Mouse (Mus musculus) frontal cortex, adult (tissue): Measurements from ENCODE around the gene Bex6.
"Not testable (repeated sequence)": the region's sequence is repeated elsewhere in the genome, so short reads cannot be mapped to it uniquely, and the experiment has no call there.

Source experiments
- ATAC-seq: cut with Nextera tagmentation; 2 replicates; pipeline ENCODE4 v1.9.2; 2017; ENCODE audit warnings: mild to moderate bottlenecking, moderate library complexity, mixed read lengths; ENCODE audit not compliant: low TSS enrichment

Bex6 gene

GRCm38 (mm10) chr16:32173401-32173800 lies 6.2 kb upstream of the Bex6 start:
- ATAC-seq: no peak

DNA sequence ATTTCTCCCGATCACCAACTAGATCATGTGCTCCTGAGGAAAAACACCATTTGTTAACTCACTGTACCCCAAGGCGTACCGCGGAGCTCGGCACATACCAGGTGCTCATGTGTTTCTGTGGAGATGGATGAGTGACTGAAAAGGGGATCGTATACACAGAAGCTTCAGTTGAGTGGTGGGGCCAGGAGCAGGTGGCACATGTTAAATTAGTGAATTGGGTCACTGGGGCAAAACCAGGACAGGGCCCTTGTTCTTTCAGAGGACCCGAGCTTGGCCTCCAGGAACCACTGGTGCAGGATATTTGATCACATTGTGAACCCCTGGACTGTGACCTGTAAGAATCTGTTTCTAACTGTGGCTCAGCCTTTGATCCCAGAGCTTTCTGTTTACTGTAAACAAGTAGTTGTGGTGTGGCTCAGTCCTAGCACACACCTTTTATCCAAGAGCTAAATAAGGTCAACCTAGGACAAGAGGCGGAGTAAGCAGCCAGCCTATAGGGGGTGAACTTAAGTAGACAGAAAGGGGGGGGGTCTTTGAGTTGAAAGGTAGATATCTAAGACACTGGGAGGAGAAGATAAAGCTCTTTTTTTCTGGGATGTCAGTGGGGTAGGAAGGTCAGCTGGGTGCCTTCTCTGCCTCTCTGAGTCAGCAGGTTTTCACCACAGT lies 5.2 kb upstream of the Bex6 start:
- no peak for ATAC-seq

- ATAC-seq: no peak
These were observed 4.6 kb upstream of the Bex6 start for GRCm38 (mm10) chr16:32175029-32175428.

DNA sequence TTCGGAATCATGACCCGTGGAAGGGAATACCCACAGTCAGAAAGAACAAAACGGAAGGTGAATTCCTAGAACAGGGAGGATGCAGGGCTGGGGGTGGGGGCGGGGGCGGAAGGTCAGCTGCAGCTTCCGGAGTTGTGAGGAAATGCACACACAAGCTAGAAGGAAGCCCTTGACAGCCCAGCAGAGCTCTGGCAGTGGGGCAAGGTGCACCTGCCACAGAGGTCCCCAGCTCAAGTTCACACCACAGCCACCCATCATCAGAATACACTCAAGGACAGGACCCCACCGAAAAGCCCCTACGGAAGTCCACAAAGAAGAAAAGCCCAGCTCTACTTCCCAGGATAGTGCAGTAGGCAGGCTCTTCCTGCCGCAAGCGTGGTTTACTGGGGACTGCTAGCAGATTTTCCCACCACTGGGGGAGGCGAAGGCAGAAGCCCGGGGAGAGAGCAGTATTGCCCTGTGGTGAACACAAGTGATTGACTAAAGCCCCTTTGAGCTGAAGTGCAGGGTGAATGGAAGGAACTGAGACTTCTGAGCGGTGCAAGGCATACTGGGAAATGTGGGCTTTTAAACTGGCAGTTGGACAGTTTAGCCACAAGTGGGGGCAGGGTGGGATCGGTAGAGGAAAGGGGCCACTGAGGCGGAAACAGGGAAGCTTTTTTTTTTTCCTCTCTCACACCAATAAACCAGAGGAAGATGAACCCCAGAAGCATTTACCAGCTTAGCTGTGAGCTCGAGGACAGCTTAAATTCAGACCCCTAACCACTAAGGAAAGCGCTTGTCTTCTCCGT lies 2.5 kb upstream of the Bex6 start:
- no peak for ATAC-seq

DNA sequence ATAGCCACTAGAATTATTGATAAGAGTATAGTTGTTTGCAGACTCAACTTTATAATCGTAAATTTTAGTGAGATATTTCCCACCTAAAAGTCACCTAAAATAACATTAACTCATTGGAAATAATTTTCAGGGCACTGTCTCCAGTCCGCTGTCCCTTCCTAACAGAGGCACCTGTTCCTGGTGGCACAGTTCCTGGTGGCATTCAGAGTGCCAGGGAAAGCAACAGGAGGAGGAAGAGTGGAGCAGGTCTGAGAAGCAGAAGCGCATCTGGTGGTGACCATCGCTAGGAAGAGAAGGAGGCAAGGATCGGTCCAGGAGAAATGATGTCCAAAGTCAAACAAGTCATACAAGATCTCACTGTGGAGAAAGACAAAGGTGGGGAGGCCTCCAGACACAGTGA lies 6.4 kb downstream of the Bex6 start:
- no peak for ATAC-seq

- ATAC-seq: peak; percentile 57; the same call in 1 of the 2 replicates
These were observed 9.5 kb downstream of the Bex6 start for GRCm38 (mm10) chr16:32189109-32189508.

GRCm38 (mm10) chr16:32190011-32190441 lies 10.4 kb downstream of the Bex6 start:
- ATAC-seq: no peak

GRCm38 (mm10) chr16:32200256-32201003 lies 20.8 kb downstream of the Bex6 start:
- no peak for ATAC-seq

DNA sequence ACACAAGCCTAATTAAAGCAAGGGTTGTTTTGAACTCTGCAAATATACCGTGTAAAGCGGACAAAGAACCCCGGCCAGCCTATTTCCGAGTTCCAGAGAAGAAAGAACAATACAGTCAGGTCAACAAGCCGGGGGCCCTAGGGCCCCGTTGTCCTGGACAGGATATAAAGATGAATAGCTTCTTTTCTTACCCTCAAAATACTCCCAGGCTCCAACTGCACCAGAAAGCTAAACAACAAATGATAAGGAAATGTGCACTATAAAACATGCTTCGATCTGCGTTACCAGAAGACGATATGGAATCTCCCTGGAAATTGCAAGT lies 21.3 kb downstream of the Bex6 start:
- no peak for ATAC-seq

DNA sequence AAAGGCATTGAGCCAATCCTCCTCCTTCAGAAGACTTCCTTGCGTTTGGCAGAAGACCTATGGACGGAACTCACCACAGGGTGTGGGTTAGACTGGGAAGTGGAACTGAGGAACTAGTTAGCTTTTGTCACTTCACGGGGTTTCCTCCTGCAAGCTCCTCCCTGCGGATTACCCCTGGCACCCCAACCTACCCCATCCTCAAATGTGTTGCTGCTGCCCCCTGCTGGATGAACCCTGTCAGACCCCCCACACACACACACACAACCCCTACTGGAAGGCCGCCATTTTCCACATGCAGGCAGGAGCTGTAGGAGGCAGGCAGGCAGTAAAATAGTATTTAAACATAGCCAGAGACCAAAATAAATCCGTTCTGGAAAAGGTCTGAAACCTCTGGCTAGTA lies 23.1 kb downstream of the Bex6 start:
- ATAC-seq: peak; percentile 41; the same call in 1 of the 2 replicates

GRCm38 (mm10) chr16:32204902-32205301 lies 25.3 kb downstream of the Bex6 start:
- no peak for ATAC-seq

- ATAC-seq: peak; percentile 46; the same call in 1 of the 2 replicates
These were observed 34.5 kb downstream of the Bex6 start for GRCm38 (mm10) chr16:32214156-32214555.

DNA sequence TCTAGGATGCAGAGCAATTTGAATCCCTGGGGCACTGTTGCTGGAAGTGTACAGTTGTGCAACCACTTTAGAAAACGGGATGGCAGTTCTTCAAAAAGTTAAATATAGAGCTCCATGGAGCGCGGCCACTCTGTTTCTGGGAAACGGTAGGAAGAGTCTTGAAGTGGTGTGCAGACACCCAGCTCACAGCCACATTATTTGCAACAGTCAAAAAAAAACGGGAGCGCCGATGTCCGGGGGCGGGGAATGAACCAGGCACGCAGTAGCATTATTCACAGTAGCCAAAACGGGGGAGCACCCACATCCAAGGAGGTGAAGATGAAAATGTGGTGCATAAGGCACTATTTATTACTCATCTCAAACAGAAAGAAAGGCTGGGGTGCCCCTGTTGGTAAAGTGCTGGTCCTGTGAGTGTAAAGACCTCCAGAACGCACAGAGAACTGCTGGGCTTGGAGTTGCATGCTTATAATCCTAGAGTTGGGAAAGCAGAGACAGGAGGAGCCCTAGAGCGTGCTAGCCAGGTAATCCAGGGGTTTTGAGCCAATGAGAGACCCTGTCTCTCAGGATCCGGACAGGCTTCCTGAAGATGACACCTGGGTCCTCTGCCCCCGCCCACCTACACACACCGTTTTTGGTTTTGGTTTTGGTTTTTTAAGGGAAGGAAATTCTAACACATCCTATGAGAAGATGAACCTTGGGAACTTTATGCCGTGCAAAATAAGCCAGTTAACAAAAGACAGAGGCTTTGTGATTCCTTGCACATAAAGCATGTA lies 35.4 kb downstream of the Bex6 start:
- peak; percentile 94 for ATAC-seq

- ATAC-seq: no peak
These were observed 42.2 kb downstream of the Bex6 start for GRCm38 (mm10) chr16:32221803-32222202.

- ATAC-seq: no peak
These were observed 42.8 kb downstream of the Bex6 start for GRCm38 (mm10) chr16:32222399-32222798.

DNA sequence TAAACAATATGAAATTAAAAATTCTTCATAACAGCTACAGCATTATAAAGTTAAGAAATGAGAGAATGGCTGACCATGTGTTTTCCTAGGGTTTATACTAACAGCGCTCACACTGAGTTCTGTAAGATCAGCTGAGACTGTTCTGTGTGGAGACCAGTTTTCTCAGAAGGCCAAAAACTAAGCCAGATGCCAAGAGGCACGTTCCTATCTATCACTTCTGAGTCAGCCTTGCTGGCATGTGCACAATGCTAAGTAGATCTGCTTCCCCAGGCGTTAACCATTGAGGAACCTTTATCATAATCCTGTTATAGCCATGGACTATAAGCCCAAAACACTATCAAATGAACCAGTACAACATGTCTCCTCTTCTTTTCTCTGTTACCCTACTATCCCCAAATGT lies 52.4 kb downstream of the Bex6 start:
- not testable (repeated sequence) for ATAC-seq
